Mouse (Mus musculus): ENCODE results near the gene Rpf2.

GRCm38 (mm10) chr10:40177323-40177962, 69.4 kb downstream of the Rpf2 start:
- TF ChIP-seq CTCF (IDR thresholded peaks at IDR 0.05; ENCODE audit: control insufficient read depth, insufficient read depth, low read length) (no peak), POLR2A (IDR thresholded peaks at IDR 0.05; ENCODE audit: borderline replicate concordance, control insufficient read depth, low read depth, low read length) (no peak; the same call in 1 of the 2 replicates)
